Mouse (Mus musculus) thymus, adult 2 months (tissue): Measurements from ENCODE around the gene Nmt1.

Experiments used
- CTCF ChIP-seq: fragments of 200-500 bp; IDR thresholded peaks from 2 replicates; pipeline ENCODE4 v1.5.1; 2012; ENCODE audit warnings: mild to moderate bottlenecking, control low read depth, low read length, moderate library complexity, borderline replicate concordance; ENCODE audit not compliant: control insufficient read depth, poor library complexity, insufficient read depth; ENCODE audit errors: extremely low read depth
- POLR2A ChIP-seq: fragments of 200-500 bp; IDR thresholded peaks from 2 replicates; pipeline ENCODE4 v1.6.1; 2012; ENCODE audit warnings: mild to moderate bottlenecking, low read length, control low read depth, moderate library complexity; ENCODE audit not compliant: control insufficient read depth, poor library complexity, insufficient read depth; ENCODE audit errors: extremely low read depth

DNA sequence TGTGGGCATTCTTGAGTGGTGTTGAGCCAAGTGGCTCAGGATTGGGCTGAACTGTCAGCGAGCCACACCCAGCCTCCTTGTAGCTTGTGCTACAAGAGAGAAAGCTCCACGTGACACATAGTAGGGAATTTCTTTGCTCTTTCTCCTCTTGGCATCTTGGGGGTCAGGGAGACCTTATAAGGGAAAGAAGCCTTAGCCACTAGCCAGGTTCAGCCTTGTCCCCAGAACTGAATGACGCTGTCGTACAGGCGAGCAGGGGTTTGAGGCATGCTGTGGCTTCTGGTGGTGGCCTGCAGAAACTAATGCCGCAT is 39.0 kb downstream of the Nmt1 start:
- TF ChIP-seq CTCF (no peak), POLR2A (no peak)
